In the genomic region with DNA sequence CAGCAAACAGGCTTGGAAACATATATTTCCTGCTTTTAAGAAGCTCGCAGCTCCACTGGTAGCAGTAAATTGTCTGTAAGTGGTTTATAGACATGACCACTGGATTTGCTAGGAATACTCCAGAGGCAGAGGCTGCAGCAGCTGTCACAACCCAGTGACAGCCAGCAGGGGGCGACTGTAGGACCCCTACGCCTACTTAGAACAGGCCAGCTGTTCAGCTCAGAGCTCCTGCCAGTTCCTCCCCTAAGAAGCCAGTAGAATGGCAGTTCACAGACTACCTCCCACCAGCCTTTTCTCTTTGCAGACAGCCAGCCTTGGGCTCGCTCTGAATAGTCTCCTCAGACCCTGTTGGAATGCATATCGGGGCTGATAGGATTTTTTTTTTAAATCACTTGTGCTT, we compare ENCODE assay signal across 9 mouse cellular contexts. TPM values are rescaled to one million over a fixed set of nuclear protein-coding genes. Genes with fewer than 3 reads are reported as not detected.
DNase-seq lines count a peak whose midpoint lies in the region; ATAC-seq and TF ChIP-seq lines count a peak whose summit lies in the region.
"Had no signal": no experiment of that assay in that cellular context is flagged by ENCODE, and none has a peak within 500 bp of the region (broad histone marks: within the 10 kb centered on the region; RNA-seq: fewer than 3 reads in every experiment).

No protein-coding gene starts in this region.

- H3K9ac ChIP-seq in forebrain, embryonic 11.5 days (ENCODE audit: low read length): no peak overlapping the region
- H3K9ac ChIP-seq in hindbrain, embryonic 14.5 days: no peak overlapping the region
- H3K9ac ChIP-seq: limb, embryonic 15.5 days had no signal

- peak; percentile 35 to 66 for DNase-seq in cerebellum, postnatal 14 days
- no peak for DNase-seq in cerebellum, adult 11-12 months
- peak; percentile 37 for DNase-seq in T-cell, adult 2 months (ENCODE audit: low spot score)
- DNase-seq in forebrain, embryonic 11.5 days (ENCODE audit: low spot score): peak; percentile 88
- DNase-seq in hindbrain, embryonic 14.5 days (ENCODE audit: low spot score): peak; percentile 77
- peak; percentile 61 to 70 for DNase-seq in left cerebral cortex, adult 2 months (ENCODE audit: extremely low spot score in 1 of 2, low spot score in 2 of 2)
- peak; percentile 75 for DNase-seq in midbrain, embryonic 10.5 days (ENCODE audit: low spot score)
- peak; percentile 45 to 56 for DNase-seq in right cerebral cortex, postnatal 36 days (ENCODE audit: low spot score in 2 of 2)

- intact Hi-C loops in left cerebral cortex, adult 2 months (cut with DNase I): no loop called here

- peak; percentile 67; the same call in 1 of the 2 replicates for ATAC-seq in forebrain, embryonic 11.5 days (replicated peaks; ENCODE audit: low FRiP score)
- peak; percentile 62; the same call in 1 of the 2 replicates for ATAC-seq in hindbrain, embryonic 14.5 days (ENCODE audit: low FRiP score)

- peak; percentile 70 for TF ChIP-seq CTCF in left cerebral cortex, adult 2 months (IDR thresholded peaks at IDR 0.05)

- no peaks in the 10 kb centered on the region for H3K9me3 ChIP-seq in forebrain, embryonic 11.5 days (ENCODE audit: control insufficient read depth, low read length)
- H3K9me3 ChIP-seq in hindbrain, embryonic 14.5 days (ENCODE audit: control insufficient read depth, low read length): no peaks in the 10 kb centered on the region
- H3K9me3 ChIP-seq in midbrain, embryonic 10.5 days (replicated peaks): no peaks in the 10 kb centered on the region
- H3K9me3 ChIP-seq: limb, embryonic 15.5 days had no signal

- H3K27me3 ChIP-seq in forebrain, embryonic 11.5 days (ENCODE audit: control insufficient read depth, insufficient read depth, low read length): no peaks in the 10 kb centered on the region
- H3K27me3 ChIP-seq in hindbrain, embryonic 14.5 days (ENCODE audit: control insufficient read depth, insufficient read depth, low read length): no peaks in the 10 kb centered on the region
- no peaks in the 10 kb centered on the region for H3K27me3 ChIP-seq in midbrain, embryonic 10.5 days (ENCODE audit: low read depth, poor library complexity, severe bottlenecking)
- H3K27me3 ChIP-seq: limb, embryonic 15.5 days had no signal

- H3K27ac ChIP-seq in forebrain, embryonic 11.5 days (ENCODE audit: low read depth, low read length): no peak overlapping the region
- no peak overlapping the region for H3K27ac ChIP-seq in hindbrain, embryonic 14.5 days
- no peak overlapping the region for H3K27ac ChIP-seq in left cerebral cortex, adult 2 months
- no peak overlapping the region for H3K27ac ChIP-seq in midbrain, embryonic 10.5 days (replicated peaks)
- H3K27ac ChIP-seq: limb, embryonic 15.5 days had no signal

- H3K4me3 ChIP-seq in forebrain, embryonic 11.5 days (ENCODE audit: low read depth, low read length): no peak overlapping the region
- no peak overlapping the region for H3K4me3 ChIP-seq in hindbrain, embryonic 14.5 days (replicated peaks; ENCODE audit: low read length)
- no peak overlapping the region for H3K4me3 ChIP-seq in left cerebral cortex, adult 2 months
- H3K4me3 ChIP-seq in midbrain, embryonic 10.5 days: no peak overlapping the region
- H3K4me3 ChIP-seq: limb, embryonic 15.5 days had no signal

- WGBS in forebrain, embryonic 11.5 days: 18% methylated on average over 5 of the region's 5 CpGs
- 15% methylated on average over 5 of the region's 5 CpGs for WGBS in hindbrain, embryonic 14.5 days
- WGBS in midbrain, embryonic 10.5 days: 14% methylated on average over 5 of the region's 5 CpGs

- no peaks in the 10 kb centered on the region for H3K4me1 ChIP-seq in forebrain, embryonic 11.5 days (replicated peaks; ENCODE audit: control insufficient read depth, insufficient read depth, low read length)
- no peaks in the 10 kb centered on the region for H3K4me1 ChIP-seq in hindbrain, embryonic 14.5 days (replicated peaks; ENCODE audit: control insufficient read depth, insufficient read depth, low read length)
- peaks cover 8% of the 10 kb centered on the region for H3K4me1 ChIP-seq in midbrain, embryonic 10.5 days
- H3K4me1 ChIP-seq: limb, embryonic 15.5 days had no signal

- no peaks in the 10 kb centered on the region for H3K36me3 ChIP-seq in forebrain, embryonic 11.5 days (ENCODE audit: control insufficient read depth, insufficient read depth, low read length)
- no peaks in the 10 kb centered on the region for H3K36me3 ChIP-seq in hindbrain, embryonic 14.5 days (replicated peaks; ENCODE audit: control insufficient read depth, insufficient read depth)
- H3K36me3 ChIP-seq in midbrain, embryonic 10.5 days: no peaks in the 10 kb centered on the region
- H3K36me3 ChIP-seq: limb, embryonic 15.5 days had no signal

- H3K4me2 ChIP-seq in forebrain, embryonic 11.5 days (ENCODE audit: low read depth, low read length, severe bottlenecking): no peak overlapping the region
- H3K4me2 ChIP-seq in hindbrain, embryonic 14.5 days (replicated peaks): no peak overlapping the region
- H3K4me2 ChIP-seq: limb, embryonic 15.5 days had no signal

RNA-seq across cellular contexts. Expression of a gene that starts 10.7 kb away (rescaled TPM):
- polyA plus RNA-seq in forebrain, embryonic 11.5 days (2014; fragmentation: Nextera tagmentation; extraction: Ambion mirVana): 1.5 and 2.4 TPM in 2 replicates
- polyA plus RNA-seq in hindbrain, embryonic 14.5 days (2014; fragmentation: Nextera tagmentation; extraction: Ambion mirVana): 5.0 TPM in 2 replicates
- total RNA-seq in left cerebral cortex, adult 2 months (2021): 1 to 10 TPM; 1.2 to 2.4 TPM
- 1.6 and 2.0 TPM in 2 replicates for polyA plus RNA-seq in midbrain, embryonic 10.5 days (2016; fragmentation: Nextera tagmentation; extraction: Ambion mirVana)

RNA-seq across cellular contexts. Expression of a gene that starts 58.4 kb away (rescaled TPM):
- polyA plus RNA-seq in forebrain, embryonic 11.5 days (2014; fragmentation: Nextera tagmentation; extraction: Ambion mirVana): 20.2 and 23.8 TPM in 2 replicates
- 412 and 543 TPM in 2 replicates for polyA plus RNA-seq in hindbrain, embryonic 14.5 days (2014; fragmentation: Nextera tagmentation; extraction: Ambion mirVana)
- total RNA-seq in left cerebral cortex, adult 2 months (2021): 100 to 1,000 TPM; 812 to 868 TPM
- polyA plus RNA-seq in midbrain, embryonic 10.5 days (2016; fragmentation: Nextera tagmentation; extraction: Ambion mirVana): 36.4 and 55.1 TPM in 2 replicates

RNA-seq across cellular contexts. Expression of a gene that starts 59.1 kb away (rescaled TPM):
- not detected in 2 replicates for polyA plus RNA-seq in forebrain, embryonic 11.5 days (2014; fragmentation: Nextera tagmentation; extraction: Ambion mirVana)
- not detected in 2 replicates for polyA plus RNA-seq in hindbrain, embryonic 14.5 days (2014; fragmentation: Nextera tagmentation; extraction: Ambion mirVana)
- total RNA-seq in left cerebral cortex, adult 2 months (2021): not detected
- polyA plus RNA-seq in midbrain, embryonic 10.5 days (2016; fragmentation: Nextera tagmentation; extraction: Ambion mirVana): not detected in 2 replicates
- polyA plus RNA-seq: limb, embryonic 15.5 days had no signal
